Mouse (Mus musculus) right cerebral cortex, postnatal 4 days (tissue): ENCODE results near the gene Tuba4a.

Experiments used
- DNase-seq: peaks from one replicate; pipeline ENCODE4 v3.0.0-alpha.2; 2022

Tuba4a gene

GRCm38 (mm10) chr1:75219531-75219930 is at the start of gene Tuba4a:
Tuba4a (minus strand) TSS chr1:75219865.
- DNase-seq = peak; percentile 49

DNA sequence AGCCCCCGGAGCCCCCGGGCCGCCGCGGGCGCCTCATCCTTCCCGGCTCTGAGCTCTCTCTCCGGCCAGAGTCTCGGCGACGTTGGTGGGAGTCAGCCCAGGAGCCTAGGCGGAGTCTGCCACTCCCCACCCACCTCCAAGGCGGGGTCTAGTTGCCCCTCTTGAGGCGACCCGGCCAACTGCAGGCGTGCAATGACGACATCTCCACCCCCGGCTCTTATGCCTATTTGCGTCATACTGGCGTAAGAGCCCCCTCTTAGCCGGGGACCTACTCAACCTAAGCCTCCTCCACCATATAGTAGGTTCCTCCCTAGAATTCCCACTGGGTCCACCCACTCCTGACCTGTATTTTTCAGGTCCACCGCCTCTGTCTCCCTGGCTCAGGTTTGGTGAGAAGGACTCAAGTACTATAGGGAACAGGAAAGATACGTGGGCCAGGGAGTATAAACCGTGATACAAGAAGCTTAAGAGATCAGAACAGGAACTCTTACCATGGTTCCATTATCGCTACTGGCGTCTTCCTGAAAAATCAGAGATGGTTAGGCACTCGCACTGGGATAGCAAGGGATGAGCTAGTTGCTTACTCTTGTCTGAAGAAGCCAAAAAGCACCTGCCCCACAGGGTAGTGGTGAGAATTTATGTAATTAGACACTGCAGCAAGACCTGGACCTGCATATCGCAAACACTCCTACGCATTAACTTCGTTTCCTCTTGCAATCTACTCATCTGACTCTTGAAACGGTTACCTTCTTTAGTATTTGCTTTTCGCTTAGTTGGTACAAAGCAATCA is 44.6 kb upstream of the Tuba4a start, which contains the start of gene Ptprn:
TSS of gene Ptprn (minus strand) at position 412 of the 790 bp plus-strand sequence.
- DNase-seq = peak; percentile 62

- peak; percentile 61 for DNase-seq
Measured at GRCm38 (mm10) chr1:75262969-75263951, 43.6 kb upstream of the Tuba4a start.

GRCm38 (mm10) chr1:75261278-75261677 is 41.6 kb upstream of the Tuba4a start:
- DNase-seq = no peak

GRCm38 (mm10) chr1:75255516-75256046 is 35.9 kb upstream of the Tuba4a start:
- no peak for DNase-seq

- DNase-seq = no peak
Measured at GRCm38 (mm10) chr1:75254625-75255013, 35.0 kb upstream of the Tuba4a start.

GRCm38 (mm10) chr1:75253849-75254624 is 34.4 kb upstream of the Tuba4a start:
- DNase-seq = peak; percentile 94

- no peak for DNase-seq
Measured at GRCm38 (mm10) chr1:75253029-75253428, 33.4 kb upstream of the Tuba4a start.

DNA sequence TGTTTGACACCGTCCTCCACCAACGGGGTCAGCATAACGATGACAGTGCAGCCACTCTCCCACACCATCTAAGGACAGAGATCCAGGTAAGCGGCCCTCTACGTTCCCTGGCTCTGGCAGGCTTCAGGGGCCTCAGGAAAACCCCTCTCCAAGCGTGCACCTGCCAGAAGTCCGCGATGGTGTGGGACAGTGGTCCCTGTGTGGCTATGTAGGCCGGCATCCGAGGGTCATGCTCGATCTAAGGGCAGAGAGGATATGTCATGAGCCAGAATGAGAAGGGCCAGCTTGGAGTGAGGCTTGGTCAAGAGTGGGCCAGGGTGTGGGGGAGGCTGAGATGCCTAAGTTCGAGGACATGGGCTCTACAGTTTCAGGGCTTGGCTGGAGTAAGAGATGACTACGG is 32.6 kb upstream of the Tuba4a start:
- no peak for DNase-seq

DNA sequence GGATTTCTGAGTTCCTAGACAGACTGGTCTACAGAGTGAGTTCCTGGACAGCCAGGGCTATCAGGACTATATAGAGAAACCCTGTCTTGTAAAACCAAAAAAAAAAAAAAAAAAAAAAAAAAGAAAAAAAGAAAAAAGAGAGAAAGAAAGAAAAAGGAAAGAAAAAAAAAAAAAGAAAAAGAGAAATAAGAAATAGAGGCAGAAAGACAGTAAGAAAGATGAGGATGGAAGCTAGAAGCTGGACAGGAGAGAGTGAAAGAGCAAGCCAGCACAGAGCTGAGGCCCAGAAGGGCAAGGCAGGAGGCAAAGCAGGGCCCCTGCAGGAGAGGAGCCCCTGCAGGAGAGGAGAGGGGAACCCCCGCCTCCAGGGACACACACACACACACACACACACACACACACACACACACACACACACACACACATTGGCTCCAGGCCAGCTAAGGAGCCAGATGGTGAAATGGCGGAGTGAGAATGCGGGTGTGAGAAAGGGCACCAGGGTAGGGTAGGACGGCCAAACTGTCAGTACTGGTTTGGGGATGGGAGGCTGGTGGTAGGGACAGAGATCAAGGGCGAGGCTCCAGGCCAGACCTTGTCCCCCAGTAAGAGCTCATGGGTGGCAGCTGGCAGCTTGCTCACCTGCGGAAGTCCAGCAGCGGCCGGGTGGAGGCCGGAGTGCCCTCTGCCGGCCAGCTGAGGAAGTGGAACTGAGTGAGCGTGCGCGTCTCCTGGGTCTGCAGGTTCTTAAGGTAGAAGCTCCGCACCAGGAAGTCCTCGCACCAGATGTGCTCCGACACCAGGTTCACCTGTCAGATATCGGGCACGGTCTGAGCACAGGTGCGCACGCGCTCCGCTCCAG is 31.7 kb upstream of the Tuba4a start:
- peak; percentile 55 for DNase-seq

- no peak for DNase-seq
Measured at GRCm38 (mm10) chr1:75250498-75250897, 30.8 kb upstream of the Tuba4a start.

DNA sequence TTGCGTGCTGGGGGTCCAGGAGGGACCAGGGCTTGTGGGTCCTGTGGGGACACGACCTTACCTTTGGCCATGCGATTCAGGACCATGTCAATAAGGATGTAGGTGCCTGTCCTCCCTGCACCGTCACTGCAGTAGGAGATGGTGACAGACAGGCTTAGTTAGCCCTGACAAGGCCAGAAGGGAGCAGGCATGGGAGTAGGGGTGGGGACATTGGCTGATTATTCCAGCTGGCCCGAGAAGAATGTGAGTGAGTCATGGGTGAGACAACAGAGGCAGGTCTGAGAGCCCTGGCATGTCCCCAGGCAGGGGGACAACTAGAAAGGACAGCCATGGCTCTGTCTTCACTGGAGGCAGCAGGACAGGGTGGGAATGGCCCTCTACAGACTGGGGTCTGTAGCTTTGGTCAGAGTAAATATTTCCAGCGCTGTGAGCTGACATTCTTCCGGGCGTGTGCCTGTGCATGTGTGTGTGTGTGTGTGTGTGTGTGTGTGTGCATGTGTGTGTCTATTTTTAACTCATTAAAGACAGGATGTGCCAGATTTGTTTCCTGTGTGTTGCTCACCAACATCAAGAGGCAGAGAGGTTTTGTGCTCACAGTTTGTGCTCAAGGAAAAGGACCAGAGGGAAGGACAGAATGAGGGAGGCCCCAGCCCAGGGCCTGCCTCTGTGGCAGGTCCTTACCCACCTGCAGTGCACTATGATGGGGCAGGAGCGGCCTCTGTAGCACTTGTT is 28.5 kb upstream of the Tuba4a start:
- DNase-seq = no peak

DNA sequence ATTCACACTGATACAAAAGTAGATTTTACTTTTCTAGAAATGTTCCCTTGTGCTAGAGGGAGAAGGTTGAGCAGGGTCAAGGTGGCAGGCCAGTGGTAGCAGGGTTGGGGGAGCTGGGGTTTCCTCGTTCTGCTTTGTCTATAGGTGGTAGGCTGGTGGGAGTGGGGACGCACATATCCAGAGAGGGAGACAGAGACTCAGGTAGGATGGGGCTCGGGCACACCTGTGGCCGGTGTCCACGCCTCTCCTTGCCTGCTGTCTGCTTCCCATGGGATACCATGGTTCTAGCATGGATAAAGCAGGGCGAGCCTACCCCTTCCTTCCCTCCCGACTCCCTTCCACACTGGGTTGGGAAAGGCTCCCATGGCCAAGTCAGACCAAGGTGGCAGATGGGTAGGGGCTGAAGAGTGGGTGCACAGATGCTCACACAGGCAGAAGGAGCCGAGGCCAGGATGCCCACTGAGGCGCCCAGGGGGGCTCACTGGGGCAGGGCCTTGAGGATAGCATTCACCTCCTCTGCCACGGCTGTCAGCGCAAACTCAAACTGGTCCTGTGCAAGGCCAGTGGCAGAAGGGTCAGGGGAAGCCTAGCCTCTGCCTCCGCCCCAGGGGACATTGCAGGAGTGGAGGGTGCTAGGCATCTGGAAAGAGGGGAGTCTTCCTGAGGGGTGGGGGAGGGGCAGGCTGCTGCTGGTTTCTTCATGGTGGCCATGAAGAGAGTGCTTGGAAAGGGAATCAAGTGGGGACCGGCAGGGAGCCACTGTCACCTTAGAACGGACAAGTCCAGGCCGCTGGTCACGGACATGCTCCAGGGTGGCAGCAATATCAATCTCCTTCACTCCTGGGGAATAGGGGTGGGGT is 27.6 kb upstream of the Tuba4a start:
- DNase-seq = no peak

DNA sequence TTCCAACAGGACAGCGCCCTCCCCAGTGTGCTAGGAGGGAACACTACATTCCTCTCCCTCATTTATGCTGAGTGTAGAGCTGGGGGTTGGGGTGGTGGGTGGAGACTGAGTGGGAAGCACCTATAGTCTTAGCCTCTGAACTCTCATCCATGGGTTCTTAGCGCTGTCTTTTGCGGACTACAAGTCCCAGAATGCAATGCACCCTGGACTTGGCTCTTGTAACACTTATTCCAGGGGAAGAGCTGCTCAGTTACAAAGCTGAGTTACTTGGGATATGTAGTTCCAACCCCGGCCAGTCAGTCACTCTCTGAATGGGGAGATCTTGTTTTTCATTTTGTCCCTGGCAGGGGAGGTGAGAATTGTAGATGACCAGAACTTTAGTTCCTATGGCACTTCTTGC is 25.2 kb upstream of the Tuba4a start:
- DNase-seq = no peak

- no peak for DNase-seq
Measured at GRCm38 (mm10) chr1:75244175-75244826, 24.6 kb upstream of the Tuba4a start.

GRCm38 (mm10) chr1:75243411-75243810 is 23.7 kb upstream of the Tuba4a start:
- DNase-seq = no peak

DNA sequence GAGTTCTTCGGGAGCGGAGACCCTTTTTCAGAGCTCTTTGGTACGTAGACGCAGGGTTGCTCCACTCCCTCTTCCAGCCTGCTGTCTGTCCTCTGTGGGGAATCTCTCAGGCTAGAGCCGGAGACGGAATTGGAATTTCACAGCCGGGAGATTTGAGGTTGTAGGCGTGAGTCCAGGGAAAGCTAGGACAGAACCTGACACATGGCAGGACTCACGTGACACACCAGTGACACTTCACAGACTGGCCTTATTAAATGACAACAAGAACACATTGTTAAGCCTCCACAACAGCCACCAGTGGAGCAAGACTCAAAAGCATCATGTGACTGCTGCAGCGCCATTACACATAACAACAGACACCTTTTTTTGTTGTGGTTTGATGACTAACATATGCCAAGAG is 19.9 kb upstream of the Tuba4a start:
- no peak for DNase-seq

DNA sequence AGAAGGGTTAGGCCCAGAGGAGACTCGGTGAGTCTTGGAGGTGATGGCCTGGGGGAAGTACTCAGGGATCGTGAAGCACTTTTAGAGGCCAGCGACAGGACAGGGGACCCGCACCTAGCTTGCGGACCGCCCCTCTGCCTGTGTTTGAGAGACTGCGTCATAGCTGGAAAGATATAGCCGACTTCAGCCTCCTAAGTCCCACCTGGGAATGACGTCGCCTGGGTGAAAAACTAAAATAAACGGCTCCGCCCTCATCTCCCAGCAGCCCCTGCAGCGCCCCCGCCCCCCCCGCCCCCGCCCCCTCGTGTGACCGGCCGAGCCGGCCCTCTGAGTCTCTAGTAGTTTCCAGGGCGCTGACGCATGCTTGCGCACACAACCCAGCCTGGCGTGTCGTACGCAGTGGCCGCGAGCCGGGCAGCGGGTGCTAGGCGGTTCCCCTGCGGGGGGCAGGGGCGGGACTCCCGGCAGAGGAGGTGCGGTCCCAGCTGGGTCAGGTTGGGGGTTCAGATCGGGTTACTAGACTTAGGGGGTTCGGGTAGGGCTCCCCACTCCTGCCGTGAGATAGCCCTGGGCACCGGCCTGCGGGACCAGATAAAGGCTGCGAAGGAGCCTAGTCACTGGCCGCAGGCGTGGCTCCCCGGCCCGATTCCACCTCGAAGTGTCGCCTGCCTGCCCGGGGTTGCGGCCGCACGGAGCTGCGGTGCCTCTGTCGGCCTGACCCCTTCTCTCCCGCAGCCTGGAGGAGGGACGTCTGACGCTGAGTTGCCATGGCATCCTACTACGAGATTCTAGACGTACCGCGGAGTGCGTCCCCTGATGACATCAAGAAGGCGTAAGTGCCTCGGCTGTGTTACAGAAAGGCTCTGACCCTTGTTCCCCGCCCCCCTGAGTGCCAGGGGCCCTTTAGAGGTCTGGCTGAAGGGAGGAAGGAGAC is 16.7 kb upstream of the Tuba4a start, which contains the start of gene Dnajb2:
TSS of gene Dnajb2 (plus strand) at position 290 of the 934 bp plus-strand sequence.
- DNase-seq = peak; percentile 74
